Mouse (Mus musculus): ENCODE measurements around the gene Csnk2a2. TPM values are rescaled to one million over a fixed set of nuclear protein-coding genes. Genes with fewer than 3 reads are reported as not detected.

The Csnk2a2 gene
- polyA plus RNA-seq, 1 experiment from 2014 or later = 16.0 TPM

DNA sequence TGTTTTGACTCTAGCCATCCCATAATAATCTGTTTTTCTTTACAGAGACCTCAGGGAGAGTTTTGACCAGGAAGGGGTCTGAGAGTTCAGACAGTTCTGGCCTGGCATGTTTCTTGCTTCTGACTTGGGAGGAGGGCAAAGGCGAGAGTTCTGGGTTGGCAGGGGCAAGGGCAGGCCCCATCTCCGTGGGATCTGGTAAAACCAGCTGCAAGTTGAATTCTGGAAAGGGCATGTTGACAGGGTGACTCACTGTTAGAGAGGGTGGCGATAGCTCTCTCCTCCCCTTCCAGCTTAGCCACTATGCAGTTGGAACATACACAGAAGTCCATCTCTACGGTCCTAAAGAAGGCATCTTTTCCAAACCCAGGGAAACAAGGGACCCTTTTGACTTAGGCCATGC, 23.4 kb upstream of the Csnk2a2 start:
- Histone ChIP-seq H3K4me1 (ENCODE audit: control insufficient read depth, insufficient read depth, low read length) (no peaks in the 10 kb centered on the region), H3K9ac (ENCODE audit: low read depth, low read length) (no peak overlapping the region), H3K27me3 (ENCODE audit: control insufficient read depth, insufficient read depth, low read length) (no peaks in the 10 kb centered on the region), H3K27ac (ENCODE audit: low read depth, low read length) (no peak overlapping the region), H3K4me3 (ENCODE audit: low read depth, low read length) (no peak overlapping the region), H3K4me2 (no peak overlapping the region), H3K9me3 (replicated peaks; ENCODE audit: control insufficient read depth, low read length) (no peaks in the 10 kb centered on the region), H3K36me3 (ENCODE audit: control insufficient read depth, insufficient read depth, low read length) (no peaks in the 10 kb centered on the region)
- no peak for ATAC-seq (replicated peaks; ENCODE audit: insufficient number of reproducible peaks, low FRiP score, low TSS enrichment)
- WGBS (ENCODE audit: insufficient replicate concordance) = 59% methylated on average over 4 of the region's 4 CpGs

DNA sequence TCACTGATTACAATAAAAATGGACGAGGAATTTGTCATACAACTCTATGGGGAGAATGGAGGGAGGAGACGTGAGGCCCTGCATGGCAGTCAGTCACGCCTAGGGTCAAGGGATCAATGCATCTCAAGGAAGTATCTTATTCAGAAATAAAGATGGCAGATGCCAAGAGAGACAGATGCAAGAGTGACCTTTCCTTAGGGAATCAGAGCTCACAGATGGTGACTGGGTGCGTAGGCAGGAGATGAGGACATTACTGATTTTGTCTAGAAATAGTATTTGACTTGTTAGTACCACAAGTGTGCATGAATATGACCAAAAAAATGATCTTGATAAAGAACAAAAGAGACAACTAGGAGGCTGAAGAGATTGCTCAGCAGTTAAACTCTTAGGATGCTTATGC, 22.4 kb upstream of the Csnk2a2 start:
- 74% methylated on average over 4 of the region's 4 CpGs for WGBS (ENCODE audit: insufficient replicate concordance)
- H3K27ac ChIP-seq (ENCODE audit: low read depth, low read length) = no peak overlapping the region
- no peaks in the 10 kb centered on the region for H3K9me3 ChIP-seq (replicated peaks; ENCODE audit: control insufficient read depth, low read length)
- no peak overlapping the region for H3K4me3 ChIP-seq (ENCODE audit: low read depth, low read length)
- H3K36me3 ChIP-seq (ENCODE audit: control insufficient read depth, insufficient read depth, low read length) = no peaks in the 10 kb centered on the region
- H3K9ac ChIP-seq (ENCODE audit: low read depth, low read length) = no peak overlapping the region
- no peaks in the 10 kb centered on the region for H3K4me1 ChIP-seq (ENCODE audit: control insufficient read depth, insufficient read depth, low read length)
- H3K4me2 ChIP-seq = no peak overlapping the region
- ATAC-seq (replicated peaks; ENCODE audit: insufficient number of reproducible peaks, low FRiP score, low TSS enrichment) = no peak
- H3K27me3 ChIP-seq (ENCODE audit: control insufficient read depth, insufficient read depth, low read length) = no peaks in the 10 kb centered on the region

DNA sequence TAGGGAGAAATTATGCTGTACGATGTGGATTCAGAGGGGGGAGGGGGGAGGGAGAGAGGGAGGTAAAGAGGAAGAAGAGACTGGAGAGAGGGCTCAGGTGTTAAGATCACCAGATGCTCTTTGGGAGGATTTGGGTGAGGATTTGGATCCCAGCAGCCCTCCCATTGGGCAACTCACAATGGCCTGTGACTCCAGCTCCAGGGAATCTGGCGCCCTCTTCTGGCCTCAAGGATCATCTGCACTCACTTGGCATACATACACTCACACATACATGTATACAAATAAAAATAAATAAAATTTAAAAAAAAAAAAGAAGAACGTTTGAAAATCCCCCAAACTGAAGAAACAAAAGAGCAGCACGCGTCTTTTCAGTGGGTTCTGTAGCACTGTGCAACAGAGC, 16.4 kb upstream of the Csnk2a2 start:
- WGBS (ENCODE audit: insufficient replicate concordance) = 69% methylated on average over 5 of the region's 5 CpGs
- H3K9ac ChIP-seq (ENCODE audit: low read depth, low read length) = no peak overlapping the region
- H3K4me3 ChIP-seq (ENCODE audit: low read depth, low read length) = no peak overlapping the region
- ATAC-seq (replicated peaks; ENCODE audit: insufficient number of reproducible peaks, low FRiP score, low TSS enrichment) = no peak
- no peak overlapping the region for H3K27ac ChIP-seq (ENCODE audit: low read depth, low read length)
- H3K27me3 ChIP-seq (ENCODE audit: control insufficient read depth, insufficient read depth, low read length) = no peaks in the 10 kb centered on the region
- H3K36me3 ChIP-seq (ENCODE audit: control insufficient read depth, insufficient read depth, low read length) = no peaks in the 10 kb centered on the region
- no peaks in the 10 kb centered on the region for H3K4me1 ChIP-seq (ENCODE audit: control insufficient read depth, insufficient read depth, low read length)
- no peak overlapping the region for H3K4me2 ChIP-seq
- no peaks in the 10 kb centered on the region for H3K9me3 ChIP-seq (replicated peaks; ENCODE audit: control insufficient read depth, low read length)

DNA sequence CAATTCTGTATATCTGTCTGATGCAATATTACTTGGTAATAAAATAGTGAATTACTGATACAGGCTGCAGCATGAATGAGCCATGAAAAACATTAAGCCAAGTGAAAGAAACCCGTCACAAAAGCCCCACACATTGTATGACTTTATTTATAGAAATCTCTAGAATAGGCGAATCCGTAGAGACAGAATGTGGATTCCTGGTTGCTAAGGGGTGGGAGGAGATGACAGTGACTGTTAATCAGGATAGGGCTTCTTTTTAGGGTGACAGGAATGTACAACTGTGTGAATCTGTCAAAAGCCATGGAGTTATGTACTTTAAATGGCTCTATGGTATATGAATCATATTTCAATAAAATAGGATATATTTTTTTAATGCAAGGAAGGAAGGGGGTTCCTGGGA, 15.8 kb upstream of the Csnk2a2 start:
- WGBS (ENCODE audit: insufficient replicate concordance) = 74% methylated on average over 3 of the region's 3 CpGs
- Histone ChIP-seq H3K9ac (ENCODE audit: low read depth, low read length) (no peak overlapping the region), H3K9me3 (replicated peaks; ENCODE audit: control insufficient read depth, low read length) (no peaks in the 10 kb centered on the region), H3K36me3 (ENCODE audit: control insufficient read depth, insufficient read depth, low read length) (no peaks in the 10 kb centered on the region), H3K4me3 (ENCODE audit: low read depth, low read length) (no peak overlapping the region), H3K27me3 (ENCODE audit: control insufficient read depth, insufficient read depth, low read length) (no peaks in the 10 kb centered on the region), H3K4me2 (no peak overlapping the region), H3K27ac (ENCODE audit: low read depth, low read length) (no peak overlapping the region), H3K4me1 (ENCODE audit: control insufficient read depth, insufficient read depth, low read length) (no peaks in the 10 kb centered on the region)
- no peak for ATAC-seq (replicated peaks; ENCODE audit: insufficient number of reproducible peaks, low FRiP score, low TSS enrichment)

DNA sequence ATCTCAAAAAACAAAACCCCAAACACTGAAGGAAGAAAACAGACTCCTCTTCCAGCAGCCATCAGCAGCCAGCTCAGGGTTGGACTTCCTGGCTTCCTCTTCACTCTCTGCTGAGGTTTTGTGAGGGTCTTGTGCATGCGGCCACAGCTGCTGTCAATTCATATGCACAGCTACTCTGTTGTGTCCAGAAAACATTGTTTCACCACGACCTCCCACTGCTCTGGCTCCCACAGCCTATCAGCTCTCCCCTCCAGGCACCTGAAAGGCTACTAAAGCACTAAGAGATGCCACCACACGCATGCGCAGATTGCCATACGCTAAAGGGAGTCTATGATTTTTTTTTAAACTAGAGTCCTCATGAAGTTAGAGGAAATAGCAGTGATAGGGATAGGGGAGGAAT, 15.0 kb upstream of the Csnk2a2 start:
- no peaks in the 10 kb centered on the region for H3K27me3 ChIP-seq (ENCODE audit: control insufficient read depth, insufficient read depth, low read length)
- no peak overlapping the region for H3K27ac ChIP-seq (ENCODE audit: low read depth, low read length)
- WGBS (ENCODE audit: insufficient replicate concordance) = 68% methylated on average over 5 of the region's 5 CpGs
- H3K9me3 ChIP-seq (replicated peaks; ENCODE audit: control insufficient read depth, low read length) = no peaks in the 10 kb centered on the region
- ATAC-seq (replicated peaks; ENCODE audit: insufficient number of reproducible peaks, low FRiP score, low TSS enrichment) = no peak
- H3K9ac ChIP-seq (ENCODE audit: low read depth, low read length) = no peak overlapping the region
- no peaks in the 10 kb centered on the region for H3K36me3 ChIP-seq (ENCODE audit: control insufficient read depth, insufficient read depth, low read length)
- no peaks in the 10 kb centered on the region for H3K4me1 ChIP-seq (ENCODE audit: control insufficient read depth, insufficient read depth, low read length)
- H3K4me2 ChIP-seq = no peak overlapping the region
- H3K4me3 ChIP-seq (ENCODE audit: low read depth, low read length) = no peak overlapping the region

DNA sequence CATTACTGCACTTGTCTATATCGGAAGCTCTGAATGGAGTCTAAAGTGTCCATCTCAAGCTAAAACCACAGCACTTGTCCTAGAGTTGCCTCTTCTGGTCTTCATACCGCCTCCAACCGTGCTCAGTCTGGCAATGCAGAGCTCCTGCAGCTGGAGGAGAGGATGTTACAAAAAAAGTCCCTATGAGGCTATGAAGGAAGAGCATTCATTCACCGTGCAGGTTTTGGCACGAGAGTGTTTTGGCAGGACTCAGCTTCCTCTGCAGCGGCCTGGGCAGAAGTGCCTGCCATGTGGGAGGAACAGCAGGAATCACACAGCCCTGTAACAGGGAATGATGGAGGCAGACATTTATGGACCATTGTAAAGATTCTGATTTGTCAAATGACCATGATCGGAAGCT, 12.6 kb upstream of the Csnk2a2 start:
- H3K36me3 ChIP-seq (ENCODE audit: control insufficient read depth, insufficient read depth, low read length) = no peaks in the 10 kb centered on the region
- no peaks in the 10 kb centered on the region for H3K9me3 ChIP-seq (replicated peaks; ENCODE audit: control insufficient read depth, low read length)
- no peak overlapping the region for H3K4me3 ChIP-seq (ENCODE audit: low read depth, low read length)
- no peak for ATAC-seq (replicated peaks; ENCODE audit: insufficient number of reproducible peaks, low FRiP score, low TSS enrichment)
- H3K4me1 ChIP-seq (ENCODE audit: control insufficient read depth, insufficient read depth, low read length) = no peaks in the 10 kb centered on the region
- H3K27me3 ChIP-seq (ENCODE audit: control insufficient read depth, insufficient read depth, low read length) = no peaks in the 10 kb centered on the region
- no peak overlapping the region for H3K4me2 ChIP-seq
- H3K27ac ChIP-seq (ENCODE audit: low read depth, low read length) = no peak overlapping the region
- WGBS (ENCODE audit: insufficient replicate concordance) = 80% methylated on average over 7 of the region's 7 CpGs
- no peak overlapping the region for H3K9ac ChIP-seq (ENCODE audit: low read depth, low read length)

DNA sequence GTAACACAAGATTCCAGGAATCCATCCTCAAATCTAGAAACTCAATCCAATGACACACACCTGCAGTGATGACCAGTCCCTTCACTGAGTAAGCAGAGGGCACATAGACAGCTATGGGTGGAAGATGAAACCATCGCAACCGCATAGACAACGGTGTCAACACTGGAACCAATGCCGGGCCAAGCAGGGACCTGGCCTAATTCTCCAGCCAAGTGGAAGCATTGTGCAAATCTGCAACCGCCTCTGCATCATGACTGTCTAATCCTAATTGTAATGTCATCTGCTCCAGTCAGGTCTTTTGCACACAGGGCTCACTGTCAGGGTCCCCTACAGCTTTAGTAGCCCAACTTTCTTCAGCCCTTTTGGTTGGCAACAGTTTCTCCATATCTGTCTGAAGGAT, 10.6 kb upstream of the Csnk2a2 start:
- Histone ChIP-seq H3K27ac (ENCODE audit: low read depth, low read length) (no peak overlapping the region), H3K4me2 (no peak overlapping the region), H3K36me3 (ENCODE audit: control insufficient read depth, insufficient read depth, low read length) (no peaks in the 10 kb centered on the region), H3K9me3 (replicated peaks; ENCODE audit: control insufficient read depth, low read length) (no peaks in the 10 kb centered on the region), H3K4me3 (ENCODE audit: low read depth, low read length) (no peak overlapping the region), H3K4me1 (ENCODE audit: control insufficient read depth, insufficient read depth, low read length) (no peaks in the 10 kb centered on the region), H3K27me3 (ENCODE audit: control insufficient read depth, insufficient read depth, low read length) (no peaks in the 10 kb centered on the region), H3K9ac (ENCODE audit: low read depth, low read length) (no peak overlapping the region)
- WGBS (ENCODE audit: insufficient replicate concordance) = 90% methylated on average over 5 of the region's 5 CpGs
- no peak for ATAC-seq (replicated peaks; ENCODE audit: insufficient number of reproducible peaks, low FRiP score, low TSS enrichment)

DNA sequence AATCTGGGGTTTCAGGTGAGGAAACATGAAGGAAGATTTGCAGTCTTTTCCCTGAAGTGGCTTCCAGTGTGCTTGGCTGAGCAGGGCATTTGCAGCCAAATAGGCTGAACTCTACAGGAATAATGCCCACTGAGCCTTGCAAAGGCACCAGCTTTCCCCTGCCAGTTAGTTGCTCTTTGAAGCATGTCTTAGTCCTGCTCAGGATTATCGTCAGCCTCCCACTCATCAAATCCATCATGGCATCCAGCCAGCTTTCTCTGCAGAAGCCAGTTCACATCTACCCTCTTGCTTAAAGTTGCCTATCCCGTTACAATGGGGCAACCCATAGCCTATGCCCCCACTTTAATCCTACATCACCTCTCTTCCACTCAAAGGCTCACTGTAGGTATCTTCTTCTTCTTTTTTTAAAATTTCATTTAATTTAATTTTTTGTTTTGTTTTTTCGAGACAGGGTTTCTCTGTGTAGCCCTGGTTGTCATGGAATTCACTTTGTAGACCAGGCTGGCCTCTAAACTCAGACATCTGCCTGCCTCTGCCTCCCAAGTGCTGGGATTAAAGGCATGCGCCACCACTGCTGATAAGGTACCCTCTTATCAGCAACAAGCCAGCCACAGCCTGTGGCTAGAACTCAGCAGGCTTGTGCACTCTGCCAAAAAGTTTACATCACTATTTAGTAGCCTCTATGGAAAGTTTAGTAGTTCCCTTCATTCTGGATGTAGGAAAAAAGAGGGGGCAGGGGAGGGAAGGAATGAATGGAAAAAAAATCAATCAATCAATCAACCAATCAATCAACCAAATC, 9.6 kb upstream of the Csnk2a2 start:
- WGBS (ENCODE audit: insufficient replicate concordance) = 62% methylated on average over 4 of the region's 4 CpGs
- no peak overlapping the region for H3K4me2 ChIP-seq

DNA sequence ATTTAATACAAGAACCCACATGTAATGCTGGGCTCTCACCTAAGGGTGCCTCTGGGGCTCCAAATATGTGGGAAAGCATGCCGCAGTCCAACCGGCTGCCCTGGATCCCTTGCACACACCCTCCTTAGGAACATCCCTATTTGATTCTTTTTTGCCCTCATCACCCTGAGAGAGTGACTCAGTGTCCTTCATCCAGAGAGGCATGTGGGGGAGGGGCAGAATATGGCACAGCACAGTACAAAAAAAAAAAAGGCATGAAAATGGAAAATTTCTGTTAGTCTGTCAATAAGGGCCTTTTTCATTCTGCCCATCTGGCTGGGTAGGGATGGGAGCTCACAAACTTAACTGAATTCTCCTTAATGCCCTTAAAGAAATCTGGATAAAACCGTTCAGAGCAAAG, 8.0 kb upstream of the Csnk2a2 start:
- Histone ChIP-seq H3K27me3 (ENCODE audit: control insufficient read depth, insufficient read depth, low read length) (no peaks in the 10 kb centered on the region), H3K4me2 (no peak overlapping the region), H3K9me3 (replicated peaks; ENCODE audit: control insufficient read depth, low read length) (no peaks in the 10 kb centered on the region), H3K27ac (ENCODE audit: low read depth, low read length) (no peak overlapping the region), H3K4me1 (ENCODE audit: control insufficient read depth, insufficient read depth, low read length) (no peaks in the 10 kb centered on the region), H3K36me3 (ENCODE audit: control insufficient read depth, insufficient read depth, low read length) (no peaks in the 10 kb centered on the region), H3K4me3 (ENCODE audit: low read depth, low read length) (no peak overlapping the region), H3K9ac (ENCODE audit: low read depth, low read length) (no peak overlapping the region)
- WGBS (ENCODE audit: insufficient replicate concordance) = 74% methylated on average over 3 of the region's 3 CpGs
- ATAC-seq (replicated peaks; ENCODE audit: insufficient number of reproducible peaks, low FRiP score, low TSS enrichment) = no peak

More for the DNA sequence above, 9.6 kb upstream of the Csnk2a2 start:
- H3K9ac ChIP-seq (ENCODE audit: low read depth, low read length) = no peak overlapping the region
- H3K36me3 ChIP-seq (ENCODE audit: control insufficient read depth, insufficient read depth, low read length) = no peaks in the 10 kb centered on the region
- no peaks in the 10 kb centered on the region for H3K9me3 ChIP-seq (replicated peaks; ENCODE audit: control insufficient read depth, low read length)
- no peak overlapping the region for H3K27ac ChIP-seq (ENCODE audit: low read depth, low read length)
- H3K4me3 ChIP-seq (ENCODE audit: low read depth, low read length) = no peak overlapping the region
- no peaks in the 10 kb centered on the region for H3K27me3 ChIP-seq (ENCODE audit: control insufficient read depth, insufficient read depth, low read length)
- no peaks in the 10 kb centered on the region for H3K4me1 ChIP-seq (ENCODE audit: control insufficient read depth, insufficient read depth, low read length)
- no peak for ATAC-seq (replicated peaks; ENCODE audit: insufficient number of reproducible peaks, low FRiP score, low TSS enrichment)

All from heart, embryonic 11.5 days (tissue).